Mouse (Mus musculus) CD4-positive, CD25-positive, alpha-beta regulatory T cell, adult 2 months (primary cell): ENCODE measurements around the gene Phf14.
"Not testable (repeated sequence)": the region's sequence is repeated elsewhere in the genome, so short reads cannot be mapped to it uniquely, and the experiment has no call there.

Experiments used
- DNase-seq: peaks from one replicate; pipeline ENCODE4 v3.0.0-alpha.2; 2012; ENCODE audit warnings: low read depth, low spot score

Gene Phf14

DNA sequence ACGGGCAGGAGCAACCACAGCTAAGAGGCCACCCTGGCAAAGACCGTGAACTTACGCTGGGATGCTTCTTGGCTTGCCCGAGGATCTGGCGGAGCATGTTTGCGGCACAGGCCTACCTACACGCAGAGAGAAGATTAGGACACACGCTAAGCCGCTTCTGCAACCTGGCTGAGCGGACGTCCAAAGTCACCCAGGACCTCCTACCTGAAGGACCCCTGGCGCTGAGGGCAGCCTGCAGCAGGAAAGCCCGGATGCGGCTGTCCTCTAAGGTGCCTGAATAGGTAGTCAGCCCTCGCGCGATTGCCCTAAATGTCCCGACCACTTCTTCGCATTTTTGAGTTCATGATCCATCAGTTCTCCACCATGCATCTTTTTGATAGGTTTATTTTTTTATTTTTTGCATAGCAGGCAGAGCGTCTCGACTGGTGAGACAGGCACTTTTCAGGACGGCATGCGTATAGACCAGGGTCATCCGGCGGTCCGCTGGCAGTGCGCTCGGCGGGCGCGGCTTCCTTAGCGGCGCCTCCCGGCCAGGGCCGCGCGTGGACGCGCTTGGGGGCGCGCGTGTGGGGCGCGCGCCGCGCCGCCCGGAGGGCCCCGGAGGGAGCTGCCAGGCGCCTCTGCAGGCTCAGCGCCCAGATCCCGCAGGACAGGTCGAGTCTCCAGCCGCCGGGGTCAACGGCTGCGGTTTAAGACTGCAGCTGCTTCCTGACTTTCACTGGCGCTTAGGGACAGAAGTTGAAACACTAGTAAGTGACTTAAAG is at the start of gene Phf14, which contains the start of gene Ndufa4:
Phf14 (plus strand) TSS at position 541 of the 764 bp plus-strand sequence.
Ndufa4 (minus strand) TSS at position 229 of the 764 bp plus-strand sequence.
- peak; percentile 93 for DNase-seq

DNA sequence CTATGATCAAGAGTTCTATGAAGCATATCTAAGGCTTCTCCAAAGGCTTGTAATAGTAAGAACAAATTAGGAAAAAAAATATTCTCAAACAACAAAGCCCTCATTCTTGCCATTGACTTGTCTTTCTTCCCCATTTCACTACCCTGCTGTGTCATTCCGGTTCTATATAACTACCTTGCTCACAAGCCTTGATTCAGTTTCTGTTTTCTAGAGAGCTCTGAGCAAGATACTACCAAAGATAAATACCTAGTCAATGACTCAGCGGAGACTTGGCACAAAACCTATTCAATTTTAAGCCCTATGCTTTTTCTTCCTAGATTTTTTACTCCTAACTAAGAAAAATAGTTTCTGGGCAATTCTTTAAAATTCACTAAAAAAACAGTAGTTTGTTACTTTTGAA is 32.2 kb upstream of the Phf14 start:
- not testable (repeated sequence) for DNase-seq

DNA sequence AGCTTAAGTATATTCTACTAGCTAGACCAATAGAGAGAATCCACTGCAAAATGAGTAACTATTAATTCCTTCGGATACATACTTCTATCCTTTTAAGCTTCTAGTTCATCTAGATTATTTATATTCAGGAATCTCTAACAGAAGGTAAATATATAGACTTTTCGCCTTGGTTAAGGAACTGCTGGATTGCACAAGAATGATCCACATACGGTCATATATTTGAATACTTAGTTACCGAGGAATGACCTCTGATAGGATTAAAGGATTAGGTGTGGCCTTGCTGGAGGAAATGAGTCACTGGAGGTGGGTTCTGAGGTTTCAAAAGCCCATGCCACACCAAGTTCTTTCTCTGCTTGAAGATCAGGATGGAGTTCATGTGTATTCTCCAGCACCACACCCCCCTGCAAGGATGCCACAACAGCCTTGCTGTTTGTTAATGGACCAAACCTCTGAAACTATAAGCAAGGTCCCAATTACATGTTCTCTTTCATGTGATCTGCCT is 6.7 kb upstream of the Phf14 start:
- no peak for DNase-seq

DNA sequence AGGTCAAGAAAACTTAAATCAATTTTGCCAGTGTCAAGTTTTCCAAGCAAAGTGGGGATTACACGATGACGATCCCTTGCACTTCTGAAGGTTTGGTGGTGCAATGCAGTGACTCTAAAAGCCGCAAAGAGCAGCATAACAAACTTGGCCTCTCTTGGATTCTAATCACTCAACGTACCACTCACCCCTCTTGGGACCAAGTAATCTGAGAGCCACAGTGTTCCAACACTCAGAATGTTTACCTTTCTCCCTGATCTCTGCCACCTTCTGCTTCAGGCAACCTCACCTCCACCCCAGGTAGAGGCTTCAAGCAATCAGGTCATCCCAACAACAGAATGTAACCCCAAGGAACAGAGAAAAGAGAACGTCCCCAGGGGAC is 730 bp upstream of the Phf14 start:
- DNase-seq, result no peak

DNA sequence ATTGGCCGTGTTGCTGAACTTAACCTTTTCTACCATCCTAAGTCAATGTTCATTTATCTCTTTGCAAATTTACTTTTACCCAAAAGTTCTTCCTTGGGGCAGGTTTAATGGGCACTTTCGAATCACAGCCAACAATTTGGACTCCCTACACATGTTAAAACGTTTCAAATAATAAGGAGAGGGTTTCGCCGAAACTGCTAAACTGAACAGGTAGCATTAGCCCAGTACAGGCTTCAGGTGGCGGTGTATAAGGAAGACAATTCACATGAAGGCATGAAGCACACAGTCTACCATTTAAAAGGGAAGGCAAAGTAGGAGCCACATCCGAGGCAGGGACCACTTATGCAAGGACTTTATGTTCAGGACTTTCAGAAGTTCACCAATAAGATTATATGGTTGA is 561 bp downstream of the Phf14 start:
- DNase-seq, result peak; percentile 38

DNA sequence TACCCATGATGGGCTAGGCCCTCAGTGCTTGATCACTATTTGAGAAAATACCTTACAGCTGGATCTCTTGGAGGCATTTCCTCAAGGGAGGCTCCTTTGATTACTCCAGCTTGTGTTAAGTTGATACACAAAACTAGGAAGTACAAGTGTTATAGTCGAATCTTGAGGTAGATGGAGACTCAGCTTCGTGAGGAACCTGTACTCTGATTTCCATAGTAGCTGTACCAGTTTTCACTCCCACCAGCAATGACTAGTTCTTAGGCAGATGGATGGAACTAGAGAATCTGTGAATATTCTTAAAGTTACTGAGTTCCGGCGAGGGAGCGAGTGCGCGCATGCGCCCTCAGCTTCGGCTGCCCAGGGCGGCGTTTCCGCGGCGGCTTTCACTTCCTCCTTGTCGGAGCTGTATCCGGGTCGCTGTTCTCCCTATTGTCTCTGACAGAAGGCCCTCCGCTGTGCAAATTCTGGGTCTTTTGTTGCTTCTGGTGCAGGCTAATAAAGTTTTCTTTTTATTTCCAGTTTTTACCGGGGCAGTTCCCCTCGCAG is 18.0 kb downstream of the Phf14 start:
- peak; percentile 95 for DNase-seq

DNA sequence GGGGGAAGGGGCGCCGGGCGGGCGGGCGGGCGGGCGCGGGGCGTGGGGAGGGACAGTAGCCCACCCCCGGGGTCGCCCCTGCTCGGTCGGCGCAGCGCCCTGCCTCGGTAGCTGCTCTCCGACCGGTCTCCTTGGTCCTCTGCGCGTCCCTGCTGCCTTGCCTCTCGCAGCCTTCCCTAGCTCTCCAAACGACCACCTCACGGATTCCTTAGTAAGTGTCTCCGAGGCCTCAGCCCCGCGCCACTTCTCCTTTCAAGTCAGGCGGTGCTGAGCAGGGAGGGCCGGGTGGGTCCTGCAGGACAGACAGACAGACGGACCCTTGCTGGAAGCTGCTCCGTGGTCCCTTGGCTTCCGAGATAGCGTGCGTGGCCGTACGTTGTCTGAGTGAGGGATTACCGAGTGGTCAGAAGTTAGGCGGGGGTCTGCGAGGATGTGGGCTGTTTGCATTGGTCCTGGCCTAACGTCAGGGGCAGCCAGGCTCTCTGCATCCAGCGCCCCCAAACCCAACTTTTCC is 18.5 kb downstream of the Phf14 start:
- peak; percentile 47 for DNase-seq

DNA sequence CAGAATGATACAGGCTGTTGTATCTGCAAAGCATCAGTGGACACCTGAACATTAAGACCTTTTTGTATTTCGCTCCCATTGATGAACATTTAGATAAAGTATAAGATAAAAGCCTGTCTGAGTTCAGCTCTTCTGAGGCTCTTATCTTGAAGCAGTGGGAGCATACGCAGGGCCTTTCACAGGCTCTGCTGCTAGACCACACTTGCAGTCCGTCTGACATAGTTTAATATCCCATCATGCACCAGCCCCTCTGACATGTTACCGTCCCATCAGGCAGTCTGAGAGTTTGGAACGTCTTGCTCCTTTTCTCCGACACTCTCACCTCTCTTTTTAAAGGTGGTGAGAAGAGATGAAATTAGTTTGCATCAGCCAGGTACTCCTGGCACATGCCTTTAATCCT is 19.9 kb downstream of the Phf14 start:
- no peak for DNase-seq

DNA sequence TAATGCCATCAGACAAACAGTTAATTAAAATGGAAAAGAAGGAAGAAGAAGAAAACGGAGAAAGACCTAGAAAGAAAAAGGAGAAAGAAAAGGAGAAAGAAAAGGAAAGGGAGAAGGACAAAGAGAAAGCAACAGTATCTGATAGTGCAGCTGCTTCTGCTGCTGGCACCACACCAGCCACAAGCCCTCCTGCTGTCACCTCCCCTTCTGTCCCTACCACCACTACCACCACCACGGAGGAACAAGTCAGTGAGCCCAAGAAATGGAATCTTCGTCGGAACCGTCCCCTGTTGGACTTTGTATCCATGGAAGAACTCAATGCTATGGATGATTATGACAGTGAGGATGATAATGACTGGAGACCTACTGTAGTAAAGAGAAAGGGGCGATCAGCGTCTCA is 25.8 kb downstream of the Phf14 start:
- DNase-seq, result no peak

DNA sequence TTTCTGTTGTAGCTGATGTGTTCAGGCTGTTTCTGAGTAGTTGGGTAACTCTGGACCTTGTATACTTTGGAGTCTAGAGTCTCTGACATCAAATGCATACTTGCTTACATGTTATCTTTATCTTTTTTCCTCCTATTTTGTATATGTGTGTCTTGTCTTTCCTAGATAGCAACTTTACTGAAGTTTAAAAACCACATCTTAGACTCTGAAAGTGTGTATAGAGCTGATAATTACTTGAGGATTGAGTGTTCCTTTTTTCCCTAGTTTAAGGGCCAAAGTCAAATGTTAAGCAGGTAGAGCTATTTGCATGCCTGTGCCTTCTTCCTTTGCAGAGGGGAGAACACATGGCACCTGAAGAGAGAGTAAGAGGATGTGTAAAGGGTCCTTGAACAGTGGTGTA is 33.3 kb downstream of the Phf14 start:
- no peak for DNase-seq

DNA sequence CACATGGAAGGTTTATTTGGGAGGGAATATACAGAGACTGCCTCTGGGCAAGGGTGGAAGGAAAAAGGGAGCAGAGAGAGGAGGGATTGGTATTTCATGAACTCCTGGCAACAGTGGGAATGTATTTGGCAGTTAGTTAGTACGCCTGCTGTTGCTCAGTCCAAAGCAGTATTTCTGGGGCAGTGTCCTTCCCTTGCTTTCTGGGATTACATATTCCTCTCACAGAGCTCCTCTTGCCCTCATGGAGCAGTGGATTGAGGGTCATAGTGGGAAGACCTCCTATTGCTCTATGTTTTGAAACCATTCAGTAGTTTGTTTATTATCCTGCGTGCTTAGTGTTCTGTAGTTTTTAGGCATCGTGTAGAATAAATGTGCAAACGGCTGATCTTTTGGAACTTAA is 34.5 kb downstream of the Phf14 start:
- DNase-seq, result no peak

DNA sequence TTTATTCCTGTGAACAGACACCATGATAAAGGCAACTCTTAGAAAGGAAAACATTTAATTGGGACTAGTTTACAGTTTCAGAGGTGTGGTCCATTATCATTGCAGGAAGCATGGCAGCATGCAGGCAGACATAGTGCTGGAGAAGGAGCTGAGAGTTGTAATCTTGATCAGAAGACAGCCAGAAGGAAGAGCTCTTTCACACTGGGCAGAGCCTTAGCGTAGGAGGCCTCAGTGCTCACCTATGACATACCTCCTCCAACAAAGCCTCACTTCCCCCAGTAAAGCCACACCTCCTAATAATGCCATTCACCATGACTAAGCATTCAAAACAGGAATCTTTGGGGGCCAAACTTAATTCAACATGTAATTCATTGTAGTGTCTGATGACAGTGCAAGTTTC is 40.5 kb downstream of the Phf14 start:
- DNase-seq, result no peak

DNA sequence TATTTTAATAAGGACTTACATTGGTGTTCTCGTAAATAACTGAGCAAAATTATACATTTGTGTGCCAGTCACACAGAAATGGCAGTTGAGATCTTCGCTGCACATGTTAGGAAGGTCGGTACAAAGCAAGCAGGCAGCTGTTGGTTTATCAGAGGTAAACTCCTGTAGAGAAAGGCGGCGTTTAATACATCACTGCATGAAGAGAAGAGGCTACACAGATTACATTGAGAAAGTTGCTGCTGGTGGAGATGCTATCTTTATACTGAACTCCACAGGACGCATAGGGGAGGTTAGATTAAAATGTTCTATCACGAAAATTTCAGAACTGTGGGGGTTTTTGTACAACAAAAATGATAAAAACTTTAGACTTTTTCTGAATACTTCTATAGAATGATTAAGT is 52.6 kb downstream of the Phf14 start:
- DNase-seq, result no peak

DNA sequence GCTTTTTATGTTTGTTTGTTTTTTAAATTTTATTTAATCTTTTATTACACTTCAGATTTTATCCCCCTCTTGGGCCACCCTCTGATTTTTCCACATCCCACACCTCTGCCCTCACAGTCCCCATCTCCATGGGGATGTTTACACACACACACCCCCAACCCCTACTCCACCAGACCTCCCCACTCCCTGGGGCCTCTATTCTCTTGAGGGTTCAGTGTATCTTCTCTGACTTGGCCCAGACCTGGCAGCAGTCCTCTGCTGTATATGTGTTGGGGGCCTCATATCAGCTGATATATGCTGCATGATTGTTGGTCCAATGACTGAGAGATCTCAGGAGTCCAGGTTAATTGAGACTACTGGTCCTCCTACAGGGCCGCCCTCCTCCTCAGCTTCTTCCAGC is 86.2 kb downstream of the Phf14 start:
- DNase-seq, result no peak

DNA sequence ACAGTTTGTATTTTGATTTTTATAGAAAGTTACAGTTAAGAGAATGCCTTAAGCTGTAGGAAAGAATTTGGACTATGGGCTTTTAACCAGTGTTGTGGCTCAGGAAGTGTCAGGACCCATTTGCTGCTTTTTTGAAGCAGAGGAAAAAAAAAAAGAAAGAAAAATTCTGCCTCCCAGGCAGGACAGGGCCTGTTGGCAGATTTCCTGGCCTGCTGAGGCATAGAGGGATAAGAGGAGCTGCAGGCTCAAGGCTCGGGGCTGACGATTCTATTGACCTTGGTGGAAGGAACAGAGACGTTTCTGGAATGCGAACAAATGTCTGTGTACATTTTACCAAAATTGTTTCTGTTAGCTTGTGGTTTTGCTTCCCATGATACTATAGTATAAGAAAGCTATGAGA is 91.0 kb downstream of the Phf14 start:
- no peak for DNase-seq

DNA sequence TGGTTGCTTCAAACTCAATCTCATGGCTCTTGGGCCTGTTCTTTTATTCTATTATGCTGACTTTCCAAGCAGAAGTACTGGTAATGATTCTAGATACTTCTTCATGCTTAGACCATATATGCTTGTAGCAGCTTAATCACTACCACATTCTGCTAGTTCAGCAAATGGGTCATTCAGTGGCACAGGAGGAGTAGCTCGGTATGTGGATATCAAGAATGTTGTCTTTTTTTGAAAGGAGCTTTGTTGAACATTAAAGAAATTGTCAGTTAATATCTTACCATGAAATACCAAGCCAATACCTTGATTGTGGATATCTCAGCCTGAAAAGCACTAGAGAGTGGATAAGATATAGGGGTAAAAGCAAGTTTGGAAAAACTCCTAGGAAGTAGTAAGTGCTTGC is 91.9 kb downstream of the Phf14 start:
- DNase-seq, result no peak

DNA sequence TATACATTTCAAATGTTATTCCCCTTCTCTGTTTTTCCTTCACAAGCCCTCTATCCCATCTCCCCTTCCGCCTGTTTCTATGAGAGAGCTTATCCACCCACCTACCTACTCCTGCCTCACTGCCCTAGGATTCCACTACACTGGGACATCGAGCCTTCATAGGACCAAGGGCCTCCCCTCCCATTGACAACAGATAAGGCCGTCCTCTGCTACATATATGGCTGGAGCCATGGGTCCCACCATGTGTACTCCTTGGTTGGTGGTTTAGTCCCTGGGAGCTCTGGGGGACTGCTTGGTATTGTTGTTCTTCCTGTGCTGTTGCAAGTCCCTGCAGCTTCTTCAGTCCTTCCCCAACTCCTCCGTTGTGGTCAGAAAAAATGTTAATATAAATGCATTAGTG is 97.8 kb downstream of the Phf14 start:
- no peak for DNase-seq

DNA sequence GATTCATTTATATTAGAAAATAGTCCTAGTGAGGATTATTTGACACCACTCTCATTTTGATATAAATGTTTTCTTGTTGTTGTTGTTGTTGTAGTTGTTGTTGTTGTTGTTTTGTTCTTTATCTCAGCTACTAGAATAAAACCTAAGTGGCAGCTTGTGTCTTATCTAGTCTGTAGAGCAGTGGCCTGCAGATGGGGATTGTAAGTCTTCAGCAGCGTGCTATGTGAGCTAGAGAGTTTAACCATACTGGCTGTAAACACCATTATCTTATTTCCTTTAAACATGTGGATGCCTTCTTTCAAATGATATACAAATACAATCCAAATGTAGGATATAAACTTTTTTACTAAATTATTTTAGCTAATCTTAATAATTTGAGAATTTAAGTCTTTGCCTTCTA is 98.4 kb downstream of the Phf14 start:
- DNase-seq, result no peak

DNA sequence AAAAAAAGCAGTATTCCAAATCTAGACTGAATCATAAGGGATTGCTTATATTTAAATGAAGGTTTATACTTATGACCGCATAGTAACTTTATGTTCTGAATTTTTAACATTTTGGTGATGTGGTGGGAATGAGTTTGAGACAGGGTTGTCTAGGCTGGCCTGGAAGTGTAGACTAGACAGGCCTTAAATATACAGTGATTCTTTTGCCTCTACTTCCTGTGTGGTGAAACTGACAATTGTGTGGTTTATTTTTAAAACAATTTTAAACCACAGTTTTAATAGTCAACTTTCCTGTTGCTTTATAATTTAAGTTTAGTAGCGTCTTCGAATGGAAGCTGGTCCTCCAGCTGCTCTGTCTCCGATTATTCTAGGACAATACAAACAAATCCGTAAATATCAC is 104.5 kb downstream of the Phf14 start:
- DNase-seq, result no peak

DNA sequence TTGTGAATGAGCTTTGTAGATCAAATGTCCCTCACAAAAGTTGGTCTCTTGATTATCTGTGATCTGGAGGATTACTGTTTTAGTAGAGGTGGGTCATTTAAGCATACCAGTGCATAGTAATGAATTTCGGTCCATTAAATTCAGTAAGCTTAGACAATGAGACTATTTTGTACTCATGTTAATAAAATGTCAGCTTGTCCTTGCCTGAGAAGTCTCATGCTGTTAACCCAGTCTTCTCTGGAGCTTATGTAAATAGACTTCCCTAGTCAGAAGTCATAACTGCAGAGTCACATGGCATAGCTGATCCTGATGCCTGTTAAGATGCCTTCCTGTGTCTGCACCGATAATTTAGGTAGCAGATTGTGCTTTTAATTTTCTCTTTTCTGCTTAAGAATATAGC is 106.4 kb downstream of the Phf14 start:
- no peak for DNase-seq

DNA sequence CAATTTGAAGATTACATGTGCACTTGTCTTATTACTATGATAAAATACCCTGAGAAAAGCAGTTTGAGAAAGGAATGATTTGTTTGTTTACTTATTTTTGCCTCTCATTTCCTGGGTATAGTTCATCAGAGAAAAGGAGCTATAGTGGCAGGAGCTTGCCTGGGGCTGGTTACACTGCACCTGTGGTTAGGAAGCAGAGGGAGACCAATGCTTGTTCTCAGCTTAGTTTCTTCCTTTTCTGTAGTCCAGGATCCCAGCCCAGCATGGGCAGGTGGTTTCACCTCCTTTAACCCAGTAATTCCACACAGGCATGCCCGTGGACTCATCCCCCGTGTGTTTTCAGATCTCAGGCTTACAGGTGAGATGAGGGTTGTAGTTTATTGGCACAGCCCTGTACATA is 107.1 kb downstream of the Phf14 start:
- no peak for DNase-seq

DNA sequence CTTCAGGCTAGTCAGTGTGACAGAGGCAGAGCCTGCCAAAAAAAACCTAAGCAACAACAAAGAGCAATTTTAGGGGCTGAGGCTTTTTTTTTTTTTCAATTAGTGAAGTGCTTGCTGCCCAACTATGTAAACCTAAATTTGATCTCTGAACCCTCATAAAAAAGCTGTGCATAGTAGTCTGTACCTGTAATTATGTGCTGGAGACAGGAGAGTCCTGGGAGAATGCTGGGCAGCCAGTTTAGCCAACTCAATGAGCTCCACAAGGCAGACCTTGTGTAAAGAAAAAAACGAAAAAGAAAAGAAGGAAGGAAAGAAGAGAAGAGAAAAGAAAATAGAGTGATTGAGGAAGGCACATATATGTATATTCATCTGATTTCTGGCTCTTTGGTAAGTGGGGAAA is 112.1 kb downstream of the Phf14 start:
- no peak for DNase-seq

DNA sequence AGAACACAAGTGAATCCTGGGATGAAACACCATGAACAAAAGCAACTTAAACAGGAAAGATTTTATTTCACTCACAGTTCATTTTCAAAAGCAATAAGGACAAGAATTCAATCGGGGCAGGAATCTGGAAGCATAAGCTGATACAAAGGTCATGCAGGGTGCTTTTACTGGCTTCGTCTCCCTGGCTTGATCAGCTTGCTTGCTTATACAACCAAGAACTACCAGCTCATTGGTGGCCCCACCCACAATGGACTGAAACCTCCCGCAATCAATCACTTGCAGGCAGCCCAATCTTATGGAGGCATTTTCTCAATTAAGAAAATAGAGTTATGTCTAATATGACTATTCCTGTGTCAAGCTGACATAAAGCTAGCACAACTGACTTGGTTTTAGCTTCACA is 112.5 kb downstream of the Phf14 start:
- no peak for DNase-seq
